Mouse (Mus musculus) embryonic fibroblast, embryonic 13.5 days (primary cell): ENCODE measurements around the gene Stk10.

Experiments
- CTCF ChIP-seq: IDR thresholded peaks from 2 replicates; pipeline ENCODE4 v1.5.1; 2011; ENCODE audit warnings: mild to moderate bottlenecking, control low read depth, low read length, moderate library complexity, borderline replicate concordance; ENCODE audit not compliant: insufficient read depth
- POLR2A ChIP-seq: IDR thresholded peaks from 2 replicates; pipeline ENCODE4 v1.6.1; 2011; ENCODE audit warnings: low read depth, mild to moderate bottlenecking, control low read depth, low read length, moderate library complexity

DNA sequence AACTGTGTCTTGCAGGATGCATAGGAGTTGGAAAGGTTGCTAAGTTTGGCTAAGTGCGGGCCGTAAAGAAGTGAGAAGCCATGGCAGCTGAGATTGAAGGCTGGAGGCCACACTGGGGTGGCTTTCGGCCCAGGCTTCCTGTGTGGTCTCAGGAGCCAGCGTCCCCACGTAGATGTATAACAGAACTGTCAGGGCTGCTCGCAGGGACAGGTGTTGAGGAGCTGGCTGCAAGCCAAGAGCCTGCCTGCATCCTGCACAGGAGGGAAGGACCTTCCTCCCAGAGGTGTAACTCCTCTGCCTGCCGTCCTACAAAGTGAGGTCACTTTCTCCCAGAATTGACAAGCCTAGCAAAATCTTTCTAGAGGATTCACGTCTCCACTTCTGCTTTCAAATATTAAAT lies 25.6 kb downstream of the Stk10 start:
- TF ChIP-seq CTCF, result no peak
- TF ChIP-seq POLR2A, result no peak
